Mouse (Mus musculus): ENCODE measurements around the gene Krtap24-1.

Krtap24-1 gene

DNA sequence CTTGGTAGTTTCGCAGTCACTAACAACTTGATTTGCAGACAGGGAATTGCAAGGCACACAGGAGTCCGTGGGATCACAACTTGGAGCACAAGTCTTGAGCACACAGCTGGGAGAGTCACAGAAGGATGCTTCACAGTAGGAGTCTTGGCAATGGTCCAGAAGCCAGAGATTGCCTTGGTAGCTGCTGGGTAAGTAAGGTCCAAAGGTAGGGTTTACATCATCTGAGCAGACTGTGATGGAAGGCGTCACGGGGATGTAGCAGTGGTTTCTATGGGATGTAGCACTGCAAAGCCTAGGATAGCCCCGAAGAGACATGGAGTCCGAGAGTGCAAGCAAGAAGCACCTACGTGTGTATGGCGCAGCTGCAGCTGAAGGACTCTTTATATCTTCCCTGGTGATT, at the start of gene Krtap24-1:
Gene Krtap24-1 (minus strand): TSS at position 358 of the 400 bp plus-strand sequence.
- DNase-seq (ENCODE audit: low spot score), result no peak

DNA sequence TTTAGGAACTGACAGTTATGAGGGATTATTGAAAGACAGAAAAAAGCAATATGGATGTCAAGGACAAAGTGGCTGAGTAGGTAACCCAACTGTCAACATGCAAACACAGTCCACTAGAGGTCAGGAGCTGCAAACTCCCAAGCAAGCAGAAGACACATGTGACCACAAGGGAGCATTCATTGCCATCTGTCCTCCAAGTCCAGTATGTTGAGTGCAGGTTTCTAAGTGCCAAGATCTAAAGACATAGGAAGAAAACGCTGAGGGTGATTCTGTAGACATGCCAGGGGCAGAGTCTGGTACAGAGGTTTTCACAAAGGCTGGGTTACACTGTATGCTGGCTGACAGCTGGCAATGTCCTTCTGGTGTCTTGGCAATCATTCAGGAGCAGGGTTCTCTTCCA, 45.3 kb upstream of the Krtap24-1 start:
- DNase-seq (ENCODE audit: low spot score), result no peak

DNA sequence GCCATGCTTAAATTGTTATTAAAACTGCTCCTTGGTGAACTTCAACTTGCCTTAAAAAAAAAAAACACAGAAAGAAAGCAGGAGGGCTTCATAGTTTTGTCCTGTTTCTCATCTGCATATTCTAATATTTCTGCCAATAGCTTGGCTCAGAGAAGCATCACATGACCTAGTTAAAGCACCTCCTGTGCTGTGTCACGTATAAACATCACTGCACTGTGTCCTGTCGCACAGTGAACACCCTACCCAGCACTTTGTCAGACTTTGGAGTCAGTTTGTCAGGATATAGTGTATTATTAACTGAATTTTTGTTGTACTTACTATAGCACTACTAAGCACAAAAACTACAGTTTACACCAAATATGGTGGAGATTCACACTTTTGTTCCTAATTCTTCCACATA, 39.9 kb upstream of the Krtap24-1 start:
- DNase-seq (ENCODE audit: low spot score), result no peak

DNA sequence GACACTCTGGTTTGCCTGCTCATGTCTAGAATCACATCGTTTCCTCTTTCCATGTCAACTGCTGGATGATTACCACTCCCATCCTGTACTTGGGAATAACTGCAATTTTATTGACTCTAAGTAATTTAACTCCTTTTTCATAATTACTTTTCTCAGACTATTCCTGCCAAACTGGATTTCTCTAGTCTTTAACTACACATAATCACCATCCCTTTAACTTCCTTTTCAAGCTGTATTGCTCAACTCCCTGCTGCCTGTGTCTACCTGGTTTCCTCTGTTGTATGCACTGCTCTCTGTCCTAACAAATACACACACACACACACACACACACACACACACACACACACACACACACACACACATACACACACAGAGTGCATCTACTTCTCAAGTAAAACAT, 39.0 kb upstream of the Krtap24-1 start:
- no peak for DNase-seq (ENCODE audit: low spot score)

DNA sequence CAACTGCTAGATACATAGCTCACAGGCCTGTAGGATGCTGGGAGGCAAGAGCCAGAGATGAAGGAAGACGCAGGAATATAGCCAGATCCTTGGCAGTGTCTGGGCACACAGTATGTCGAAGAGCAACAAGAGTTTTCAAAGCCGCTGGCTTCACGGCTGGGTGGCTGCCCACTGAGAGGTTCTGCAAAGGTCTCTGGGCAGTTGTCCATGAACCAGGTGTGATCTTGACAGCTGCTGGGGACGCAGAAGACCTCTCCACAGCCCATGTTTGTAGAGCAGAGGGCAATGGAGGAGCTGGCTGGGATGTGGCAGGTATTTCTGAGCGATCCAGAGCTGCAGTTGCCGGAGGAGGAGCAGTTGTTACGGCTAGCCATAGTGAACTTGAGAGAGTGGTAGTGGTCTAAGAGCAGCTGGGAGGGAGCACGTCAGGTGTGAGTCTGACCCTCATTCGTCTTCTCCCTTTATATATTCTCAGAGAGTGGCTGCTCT, 35.3 kb upstream of the Krtap24-1 start, which contains the start of gene Krtap26-1:
Gene Krtap26-1 (minus strand): TSS at position 439 of the 489 bp plus-strand sequence.
- DNase-seq (ENCODE audit: low spot score), result no peak

DNA sequence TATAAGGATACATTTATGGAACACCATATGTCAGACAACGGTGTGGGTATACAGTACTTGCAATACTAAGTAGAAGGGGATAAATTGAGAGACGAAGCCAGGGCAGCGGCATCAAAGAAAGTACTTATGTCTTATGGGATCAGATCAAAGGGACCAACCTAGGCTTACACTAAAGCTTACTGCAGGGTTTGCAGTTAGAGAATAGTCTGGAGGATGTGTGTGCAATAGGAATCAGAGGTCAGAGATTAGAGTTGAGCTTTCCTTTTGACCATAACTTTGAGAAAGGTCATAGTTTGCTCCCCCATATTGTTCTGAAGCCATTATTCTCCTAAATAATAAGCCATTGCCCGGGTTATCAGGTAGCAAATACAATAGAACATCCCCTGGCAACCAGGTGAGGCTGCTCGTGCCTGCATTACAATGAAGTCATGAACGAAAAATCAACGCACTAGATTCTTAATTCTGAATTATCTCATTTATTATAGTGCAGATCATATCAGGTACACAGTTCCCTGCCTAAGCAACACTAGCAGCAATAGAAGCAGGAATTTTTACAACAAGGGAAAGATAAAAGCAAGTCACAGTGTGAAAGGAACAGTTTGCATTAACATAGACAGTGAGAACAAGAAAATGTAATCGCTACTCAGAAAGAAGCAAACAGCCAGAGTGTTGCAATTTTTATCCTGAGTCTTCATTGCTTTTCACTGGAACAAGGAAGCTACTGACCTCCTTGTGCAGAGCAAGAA, 34.5 kb upstream of the Krtap24-1 start:
- DNase-seq (ENCODE audit: low spot score), result no peak

DNA sequence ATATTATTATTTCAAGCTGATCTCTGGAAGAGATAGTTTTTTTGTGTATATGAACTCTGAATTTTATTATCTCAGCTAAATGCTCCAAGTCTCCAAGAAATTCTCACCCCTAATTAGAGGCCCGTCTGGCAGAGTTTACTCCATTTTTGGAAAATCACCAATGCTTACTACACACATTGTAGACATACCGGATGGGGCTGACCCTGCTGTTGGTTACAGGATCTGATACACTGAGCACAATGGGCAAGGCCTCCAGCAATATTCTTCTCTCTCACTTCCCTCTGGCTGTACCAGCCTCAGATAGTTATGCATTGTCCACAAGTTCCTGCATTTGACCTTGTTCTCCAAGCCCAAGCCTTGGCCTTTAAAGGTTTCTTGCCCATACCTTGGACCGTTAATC, 28.0 kb upstream of the Krtap24-1 start:
- no peak for DNase-seq (ENCODE audit: low spot score)

DNA sequence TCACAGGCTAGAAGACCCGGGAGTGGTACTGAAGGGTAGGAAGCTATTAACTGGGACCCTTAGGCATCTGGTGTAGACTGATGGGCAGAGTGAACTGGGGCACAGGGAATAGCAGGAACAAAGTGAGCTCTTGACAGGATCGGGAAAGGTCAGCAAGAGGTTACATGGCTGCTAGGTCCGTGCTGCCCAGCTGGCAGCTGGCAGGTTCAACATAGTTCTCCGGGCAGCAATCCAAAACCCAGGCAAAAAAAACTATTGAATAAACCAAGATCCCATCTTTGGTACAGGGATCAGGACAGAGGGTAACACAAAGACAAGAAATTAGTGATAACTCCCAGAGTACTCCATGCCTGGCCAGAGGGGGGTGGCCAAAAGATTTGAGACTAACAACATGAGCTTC, 23.1 kb upstream of the Krtap24-1 start:
- no peak for DNase-seq (ENCODE audit: low spot score)

DNA sequence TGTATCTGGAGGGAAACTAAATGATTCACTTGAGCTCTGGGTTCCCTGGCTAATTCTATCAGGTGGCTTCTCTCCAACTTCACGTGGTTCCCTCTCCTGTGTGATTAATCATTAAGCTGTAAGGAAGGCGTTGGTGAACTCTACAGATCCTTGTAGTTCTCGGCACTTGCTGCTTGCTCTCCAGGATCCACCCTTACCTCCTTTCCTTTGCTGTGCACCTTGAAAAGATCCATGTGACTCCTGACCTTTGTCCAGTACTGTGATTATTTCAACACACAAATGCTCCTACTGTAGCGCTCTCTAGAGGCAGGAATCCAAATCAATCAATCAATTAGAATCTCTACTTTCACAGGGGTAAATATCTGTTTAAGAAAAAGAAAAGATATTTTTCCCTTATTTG, 19.4 kb upstream of the Krtap24-1 start:
- no peak for DNase-seq (ENCODE audit: low spot score)

DNA sequence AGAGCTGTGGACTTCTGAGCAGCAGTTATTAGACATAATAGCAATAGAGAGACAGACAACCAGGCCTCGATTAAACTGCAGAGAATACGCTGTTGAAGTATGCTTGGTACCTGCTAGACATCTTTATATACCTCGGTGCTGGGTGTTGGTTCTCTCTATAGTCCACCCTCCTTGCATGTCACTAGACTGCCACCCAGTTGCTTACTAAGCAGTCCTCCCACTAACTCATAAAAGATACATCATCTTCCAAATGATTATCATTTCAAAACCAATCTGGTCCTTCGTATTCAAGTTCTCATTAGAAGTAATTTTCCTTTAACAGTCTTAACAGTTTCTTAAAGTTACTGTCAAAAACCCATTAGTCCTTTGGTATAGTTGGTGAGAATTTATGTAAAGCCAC, 15.5 kb upstream of the Krtap24-1 start, which contains the start of gene 2310079G19Rik:
Gene 2310079G19Rik (minus strand): TSS at position 101 of the 400 bp plus-strand sequence.
- no peak for DNase-seq (ENCODE audit: low spot score)

DNA sequence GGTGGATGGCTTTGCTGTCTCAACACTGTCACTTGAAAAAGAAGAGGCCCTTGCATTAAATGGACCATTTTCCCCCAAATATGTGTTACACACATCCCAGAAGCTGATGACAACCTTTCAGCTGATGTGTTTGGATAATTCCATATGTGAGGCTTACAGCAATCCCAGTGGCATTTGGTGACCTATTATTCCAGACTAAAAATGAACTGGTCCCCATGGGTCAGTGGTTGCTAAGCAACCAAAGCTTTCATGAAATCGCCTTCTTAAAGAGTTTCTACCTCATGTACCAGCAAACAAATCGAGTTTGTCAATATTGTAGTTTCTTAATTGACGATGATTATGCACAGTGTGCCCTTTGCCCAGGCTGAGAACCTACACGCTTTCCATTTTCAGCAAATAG, 633 bp upstream of the Krtap24-1 start:
- no peak for DNase-seq (ENCODE audit: low spot score)

DNA sequence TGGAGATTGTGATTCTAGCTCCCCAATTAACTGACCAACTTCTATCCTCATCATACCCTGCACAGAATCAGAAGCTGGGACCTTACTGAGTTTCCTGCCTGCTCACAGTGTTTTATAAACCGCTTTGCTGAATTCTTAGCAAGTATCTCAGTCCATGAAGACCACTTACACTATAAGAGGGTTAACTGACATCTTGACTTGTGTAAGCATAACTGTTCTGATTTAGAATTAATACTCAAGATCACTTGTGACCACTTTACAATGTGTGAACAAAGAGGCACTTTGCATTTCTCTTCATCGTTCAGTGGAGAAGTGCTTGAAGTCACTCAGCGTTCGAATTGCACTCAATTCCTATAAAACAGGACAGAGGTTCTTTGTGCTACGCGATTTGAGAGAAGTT, 7.5 kb downstream of the Krtap24-1 start:
- no peak for DNase-seq (ENCODE audit: low spot score)

DNA sequence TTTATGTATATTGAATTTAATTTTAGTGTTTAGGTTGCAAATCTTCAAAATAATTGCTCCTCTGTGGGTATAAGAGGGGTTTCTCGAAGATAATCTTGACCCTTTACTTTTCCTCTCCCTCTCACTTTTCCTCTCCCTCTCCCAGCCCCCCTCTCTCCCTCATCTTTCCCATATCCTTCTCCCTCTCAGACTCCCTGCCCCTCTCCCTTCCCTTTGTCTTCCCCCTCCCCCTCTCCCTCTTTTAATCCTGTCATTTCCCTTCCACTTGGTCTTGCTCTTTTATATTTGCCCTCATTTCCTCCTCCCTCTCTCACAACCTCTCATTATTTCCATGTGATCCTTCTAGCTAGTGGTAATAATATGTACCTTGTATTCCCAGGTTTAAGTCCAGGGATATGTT, 9.6 kb downstream of the Krtap24-1 start:
- DNase-seq (ENCODE audit: low spot score), result no peak

DNA sequence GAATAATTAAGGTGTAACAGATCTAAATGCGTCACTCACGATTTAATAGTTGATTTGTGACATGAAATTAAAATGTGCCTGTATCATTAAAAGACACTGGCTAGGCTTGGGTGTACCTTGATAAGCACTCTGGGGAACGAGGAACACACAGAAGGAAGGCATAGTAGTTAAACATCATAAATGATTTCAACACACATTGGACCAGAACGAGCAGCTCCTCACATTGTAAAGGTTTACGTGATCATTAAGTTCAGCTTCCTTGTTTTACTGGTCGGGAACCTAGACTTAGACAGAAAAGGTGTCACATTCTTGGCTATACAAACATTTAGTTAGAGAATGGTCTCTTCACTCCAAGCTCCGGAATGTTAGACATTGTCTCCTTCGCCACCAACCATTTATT, 11.8 kb downstream of the Krtap24-1 start:
- no peak for DNase-seq (ENCODE audit: low spot score)

DNA sequence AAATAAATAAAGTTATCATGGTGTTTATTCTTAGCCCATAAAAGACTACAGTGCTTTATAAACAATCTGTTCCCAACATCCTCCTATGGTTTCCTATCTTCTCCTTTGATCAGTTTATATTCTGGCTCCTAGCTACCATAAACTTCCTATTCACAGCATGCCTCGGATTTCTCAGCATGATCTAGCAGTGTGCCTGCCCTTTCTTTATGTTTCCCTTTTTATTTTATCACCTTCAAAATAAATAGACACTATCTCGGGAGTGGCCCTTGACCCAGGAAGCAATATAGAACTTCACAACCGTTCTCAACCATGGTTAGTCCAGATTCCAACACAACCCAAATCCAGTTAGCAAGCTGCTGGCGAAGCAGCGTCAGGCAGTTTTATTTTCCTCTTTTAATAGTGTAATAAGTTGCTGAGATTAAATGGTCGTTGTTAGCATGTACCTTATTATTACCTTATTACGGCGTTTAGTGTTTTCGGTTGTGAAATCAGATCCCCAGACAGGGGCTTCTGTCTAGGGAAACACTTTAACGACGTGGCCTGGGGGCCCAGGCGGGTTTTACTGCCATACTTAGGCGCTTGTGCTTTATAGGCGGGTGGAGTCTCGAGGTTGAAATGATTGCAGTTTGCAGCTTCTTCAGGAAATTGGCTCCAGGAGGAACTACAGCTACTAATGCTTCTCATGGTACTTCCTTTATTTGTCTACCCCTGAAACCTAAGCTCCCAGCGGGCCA, 12.4 kb downstream of the Krtap24-1 start:
- no peak for DNase-seq (ENCODE audit: low spot score)

DNA sequence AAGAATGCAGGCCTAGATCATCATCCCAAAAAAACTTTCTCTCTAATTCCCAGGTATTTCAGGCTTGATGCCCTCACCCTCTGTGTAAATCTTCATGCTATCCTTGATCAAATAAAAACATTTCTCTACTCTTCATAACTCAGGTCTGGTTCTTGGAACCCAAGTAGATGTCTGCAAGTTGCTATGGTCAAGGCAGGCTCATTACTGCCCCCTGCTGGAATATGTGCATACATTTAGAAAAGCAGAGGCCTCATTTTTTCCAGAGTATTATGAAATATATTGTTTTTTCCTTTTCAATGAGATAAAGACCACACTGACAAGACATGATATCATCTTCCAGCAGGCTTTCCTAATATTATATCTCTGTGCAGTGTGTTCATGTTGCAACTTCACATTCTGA, 19.3 kb downstream of the Krtap24-1 start:
- no peak for DNase-seq (ENCODE audit: low spot score)

DNA sequence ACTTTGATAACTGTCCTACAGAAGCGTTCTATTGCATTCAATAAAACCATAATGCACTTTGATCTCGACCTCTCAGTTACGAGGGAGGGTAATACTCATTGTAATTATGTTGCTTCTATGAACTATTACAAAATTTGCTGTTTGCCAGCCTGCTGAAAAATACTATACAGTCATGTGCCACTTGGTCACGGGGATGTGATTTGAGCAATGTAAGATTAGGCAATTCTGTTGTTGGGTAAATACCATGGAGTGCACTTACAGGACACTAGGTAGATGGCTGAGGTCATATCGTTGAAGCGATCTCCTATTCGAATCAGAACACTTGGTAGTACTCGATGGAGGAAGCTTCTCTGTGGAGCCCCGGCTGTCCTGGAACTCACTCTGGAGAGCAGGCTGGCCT, 28.7 kb downstream of the Krtap24-1 start:
- DNase-seq (ENCODE audit: low spot score), result no peak

DNA sequence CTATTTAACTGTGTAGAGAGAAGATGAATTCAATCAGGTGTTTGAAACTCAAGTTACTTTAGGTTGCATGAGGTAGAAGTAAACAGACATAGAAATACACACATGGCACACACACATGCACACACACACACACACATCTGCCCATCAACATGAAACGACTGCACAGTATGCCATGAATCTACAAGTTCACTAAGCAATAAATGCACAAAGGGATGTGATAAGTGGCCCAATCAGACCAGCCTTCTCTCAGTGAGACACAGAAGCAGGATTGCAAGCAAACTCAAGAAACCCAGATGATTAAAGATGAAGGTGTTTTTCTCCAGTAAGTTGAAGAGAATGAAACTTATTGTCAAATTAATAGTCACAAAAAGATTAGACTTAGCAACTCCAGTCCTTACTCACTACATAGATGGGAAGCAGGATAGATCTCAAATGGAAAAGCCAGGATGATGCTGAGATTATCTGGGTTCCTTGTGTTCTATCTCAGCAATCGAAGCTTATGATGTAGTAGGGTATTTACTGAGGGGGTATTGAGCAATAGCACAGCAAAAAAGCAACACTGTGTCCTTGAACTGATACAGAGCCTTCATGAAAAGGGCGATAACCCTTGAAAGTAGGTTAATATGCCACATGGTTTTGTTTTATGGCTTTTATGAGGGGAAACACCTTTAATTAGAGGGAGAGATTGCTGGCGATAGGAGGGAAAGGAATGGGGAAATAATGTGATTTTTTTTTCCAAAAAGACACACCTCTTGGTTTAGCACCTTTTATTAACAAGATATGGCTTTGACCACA, 36.0 kb downstream of the Krtap24-1 start:
- DNase-seq (ENCODE audit: low spot score), result no peak

DNA sequence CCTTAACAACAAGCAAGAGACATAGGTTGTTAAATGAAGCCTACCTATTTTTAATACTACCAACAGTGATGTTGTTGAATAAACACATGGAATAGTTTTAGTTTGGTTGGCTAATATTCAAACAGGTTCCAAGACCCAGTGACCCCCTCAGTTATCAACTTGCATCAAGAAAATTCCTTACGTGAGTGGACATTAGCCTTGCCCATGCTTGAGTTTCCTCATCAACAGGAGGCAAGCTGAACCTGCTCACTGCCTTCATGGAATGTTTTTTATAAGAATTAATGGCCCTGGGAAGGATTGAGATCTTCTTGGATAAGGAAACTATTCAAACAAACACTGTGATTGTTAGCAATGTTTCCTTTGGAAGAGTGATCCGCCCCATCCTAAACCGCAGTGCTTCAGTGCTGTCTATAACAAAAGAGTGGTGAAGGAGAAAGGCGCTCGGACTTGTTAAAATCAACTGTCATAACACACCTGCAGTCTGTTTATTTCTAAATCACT, 39.1 kb downstream of the Krtap24-1 start:
- no peak for DNase-seq (ENCODE audit: low spot score)

DNA sequence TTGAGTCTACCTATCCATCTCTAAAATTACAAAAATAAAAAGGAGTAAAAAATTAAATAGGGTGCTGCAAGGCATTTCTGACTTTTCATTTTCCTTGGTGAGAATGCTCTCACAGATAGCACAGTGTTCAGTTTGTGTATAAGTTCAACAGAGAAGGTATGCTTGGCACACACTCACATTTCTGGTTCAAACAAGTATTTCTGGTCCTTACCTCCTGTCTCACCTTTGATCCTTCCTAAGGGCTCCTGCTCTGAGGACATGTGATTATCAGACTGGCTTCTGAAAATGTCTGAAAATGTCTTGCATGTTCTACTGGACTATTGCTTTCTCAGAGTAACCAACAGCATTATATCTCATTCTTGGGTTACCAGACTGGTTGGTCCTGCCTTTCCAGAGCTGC, 41.9 kb downstream of the Krtap24-1 start:
- DNase-seq (ENCODE audit: low spot score), result no peak

DNA sequence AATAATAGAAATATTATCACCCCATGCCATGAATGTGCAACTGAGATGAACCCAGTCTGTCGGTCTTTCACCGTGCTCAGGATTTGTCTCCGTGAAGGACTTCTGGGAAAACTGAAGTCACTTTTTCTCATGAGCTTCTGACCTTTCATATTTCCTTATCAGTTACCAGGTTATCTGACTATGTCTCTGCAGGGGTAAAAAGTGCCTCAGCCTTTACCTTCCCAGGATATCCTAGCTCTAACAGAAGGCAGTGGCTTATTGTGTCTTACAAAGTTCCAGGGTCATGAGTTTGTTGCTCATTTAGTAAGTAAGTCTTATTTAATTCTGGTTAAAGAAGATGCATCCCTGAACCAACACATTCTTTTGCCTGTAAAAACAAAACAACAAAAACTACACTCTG, 42.3 kb downstream of the Krtap24-1 start:
- no peak for DNase-seq (ENCODE audit: low spot score)

DNA sequence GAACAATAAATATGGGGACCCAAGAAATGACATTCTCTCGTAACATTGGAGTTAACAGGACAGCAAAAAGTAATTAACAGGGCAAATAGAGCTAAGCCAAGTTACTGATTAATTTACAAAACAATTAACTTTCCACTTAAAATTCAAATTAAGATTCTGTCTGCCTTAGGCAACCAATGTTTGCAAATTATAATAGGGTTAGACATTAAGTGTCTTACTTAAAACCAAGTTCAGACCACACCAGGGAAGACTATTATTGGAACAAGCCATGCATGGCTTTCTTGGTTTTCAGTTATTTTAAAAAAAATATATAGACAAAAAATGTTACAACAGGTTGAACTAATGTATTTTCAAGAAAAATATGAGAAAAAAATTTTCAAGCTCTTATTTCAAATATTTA, 43.0 kb downstream of the Krtap24-1 start:
- DNase-seq (ENCODE audit: low spot score), result no peak
